Mouse (Mus musculus): ENCODE data around the gene Krtap13. TPM values are rescaled to one million over a fixed set of nuclear protein-coding genes. Genes with fewer than 3 reads are reported as not detected.
"Not testable (repeated sequence)": the region's sequence is repeated elsewhere in the genome, so short reads cannot be mapped to it uniquely, and the experiment has no call there.

Krtap13 gene
- polyA plus RNA-seq (2015; fragmentation: Nextera tagmentation; extraction: Ambion mirVana), result not detected in 2 replicates

DNA sequence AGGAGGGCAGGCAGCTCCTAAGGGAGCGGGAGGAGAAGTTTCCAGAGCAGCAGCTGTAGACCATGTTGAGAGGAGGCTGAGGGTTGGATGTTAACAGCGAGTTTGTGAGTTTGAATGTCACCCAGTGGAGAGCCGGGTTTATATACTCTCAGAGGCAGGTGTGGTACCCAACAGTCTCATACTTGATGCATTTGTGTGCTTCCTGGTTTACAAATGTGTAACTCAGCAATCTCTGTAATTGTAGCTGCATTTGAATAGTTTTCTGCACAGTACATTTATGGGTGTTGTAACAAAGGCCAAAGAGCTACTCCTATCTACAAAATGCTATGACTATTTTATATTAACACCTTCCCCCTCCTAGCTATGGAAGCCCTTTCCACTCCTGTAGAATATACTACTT lies at the start of gene Krtap13:
Gene Krtap13 (minus strand): TSS at position 101 of the 400 bp plus-strand sequence.
- ATAC-seq (ENCODE audit: low read depth); H3K9ac ChIP-seq; H3K36me3 ChIP-seq; H3K4me3 ChIP-seq (replicated peaks); H3K9me3 ChIP-seq (replicated peaks); DNase-seq; H3K27ac ChIP-seq; H3K27me3 ChIP-seq; H3K4me1 ChIP-seq (replicated peaks); H3K4me2 ChIP-seq: not testable (repeated sequence)
- WGBS (ENCODE audit: insufficient replicate concordance), result 72% methylated on average over 3 of the region's 3 CpGs

DNA sequence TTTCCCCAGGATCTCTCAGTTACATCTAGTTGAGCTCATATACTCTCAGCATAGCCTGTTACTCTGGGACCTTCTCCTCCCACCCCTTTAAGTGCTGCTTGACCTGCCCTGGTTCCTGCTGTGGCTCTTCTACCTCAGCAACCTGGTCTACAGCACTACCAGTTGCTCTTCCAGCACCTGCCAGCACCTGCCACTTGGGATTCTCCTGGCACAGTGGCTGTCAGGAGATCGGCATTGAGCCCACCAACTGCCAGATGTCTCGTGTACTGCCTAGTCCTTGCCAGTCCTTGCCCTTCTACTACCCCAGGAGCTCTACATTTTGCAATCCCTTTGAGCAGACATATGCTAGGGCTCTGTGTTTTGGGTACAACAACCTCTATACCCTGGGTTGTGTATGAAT lies 35.4 kb upstream of the Krtap13 start:
- no peaks in the 10 kb centered on the region for H3K36me3 ChIP-seq
- H3K4me1 ChIP-seq (replicated peaks), result no peaks in the 10 kb centered on the region
- H3K9ac ChIP-seq, result no peak overlapping the region
- ATAC-seq (ENCODE audit: low read depth) (no peak), DNase-seq (no peak)
- H3K4me2 ChIP-seq, result no peak overlapping the region
- no peaks in the 10 kb centered on the region for H3K9me3 ChIP-seq (replicated peaks)
- H3K27me3 ChIP-seq, result no peaks in the 10 kb centered on the region
- H3K27ac ChIP-seq, result no peak overlapping the region
- no peak overlapping the region for H3K4me3 ChIP-seq (replicated peaks)
- 62% methylated on average over 2 of the region's 2 CpGs for WGBS (ENCODE audit: insufficient replicate concordance)

- no peak for DNase-seq
- H3K4me1 ChIP-seq (replicated peaks), result no peaks in the 10 kb centered on the region
- no peak within 1 kb of the TSS for H3K9ac ChIP-seq
- no peak within 1 kb of the TSS for H3K4me3 ChIP-seq (replicated peaks)
- 62% methylated on average over 5 of the region's 6 CpGs for WGBS (ENCODE audit: insufficient replicate concordance)
- H3K9me3 ChIP-seq (replicated peaks), result no peaks in the 10 kb centered on the region
- no peak within 1 kb of the TSS for H3K27ac ChIP-seq
- ATAC-seq (ENCODE audit: low read depth), result no peak
- H3K4me2 ChIP-seq, result no peak within 1 kb of the TSS
- H3K36me3 ChIP-seq, result no peaks in the 10 kb centered on the region
- no peaks in the 10 kb centered on the region for H3K27me3 ChIP-seq
Observed at GRCm38 (mm10) chr16:88777596-88777995, 26.2 kb upstream of the Krtap13 start, which contains the start of gene Gm5965. Gene Gm5965, plus strand, starts transcription at chr16:88777896.

- no peaks in the 10 kb centered on the region for H3K9me3 ChIP-seq (replicated peaks)
- H3K9ac ChIP-seq, result no peak within 1 kb of the TSS
- no peak within 1 kb of the TSS for H3K4me2 ChIP-seq
- no peaks in the 10 kb centered on the region for H3K4me1 ChIP-seq (replicated peaks)
- no peaks in the 10 kb centered on the region for H3K27me3 ChIP-seq
- ATAC-seq (ENCODE audit: low read depth) (no peak), DNase-seq (no peak)
- WGBS (ENCODE audit: insufficient replicate concordance), result 53% methylated on average over 2 of the region's 2 CpGs
- H3K4me3 ChIP-seq (replicated peaks), result no peak within 1 kb of the TSS
- no peaks in the 10 kb centered on the region for H3K36me3 ChIP-seq
- no peak within 1 kb of the TSS for H3K27ac ChIP-seq
Observed at GRCm38 (mm10) chr16:88774106-88774505, 22.7 kb upstream of the Krtap13 start, which contains the start of gene 2310057N15Rik. Gene 2310057N15Rik, minus strand, starts transcription at chr16:88774206.

GRCm38 (mm10) chr16:88758547-88758946 lies 7.1 kb upstream of the Krtap13 start, which contains the start of gene 2310034C09Rik:
Gene 2310034C09Rik, plus strand, starts transcription at chr16:88758847.
- ATAC-seq (ENCODE audit: low read depth); H3K9me3 ChIP-seq (replicated peaks); H3K4me3 ChIP-seq (replicated peaks); H3K4me2 ChIP-seq; H3K27ac ChIP-seq; H3K9ac ChIP-seq; H3K36me3 ChIP-seq; DNase-seq; H3K27me3 ChIP-seq; H3K4me1 ChIP-seq (replicated peaks): not testable (repeated sequence)
- WGBS (ENCODE audit: insufficient replicate concordance), result 63% methylated on average over 3 of the region's 3 CpGs

GRCm38 (mm10) chr16:88747943-88748342 lies 3.5 kb downstream of the Krtap13 start:
- Histone ChIP-seq H3K36me3 (no peaks in the 10 kb centered on the region), H3K27me3 (no peaks in the 10 kb centered on the region), H3K4me1 (replicated peaks) (no peaks in the 10 kb centered on the region), H3K9ac (no peak overlapping the region), H3K27ac (no peak overlapping the region), H3K9me3 (replicated peaks) (no peaks in the 10 kb centered on the region), H3K4me3 (replicated peaks) (no peak overlapping the region), H3K4me2 (no peak overlapping the region)
- 61% methylated on average over 4 of the region's 4 CpGs for WGBS (ENCODE audit: insufficient replicate concordance)
- DNase-seq (no peak), ATAC-seq (ENCODE audit: low read depth) (no peak)

DNA sequence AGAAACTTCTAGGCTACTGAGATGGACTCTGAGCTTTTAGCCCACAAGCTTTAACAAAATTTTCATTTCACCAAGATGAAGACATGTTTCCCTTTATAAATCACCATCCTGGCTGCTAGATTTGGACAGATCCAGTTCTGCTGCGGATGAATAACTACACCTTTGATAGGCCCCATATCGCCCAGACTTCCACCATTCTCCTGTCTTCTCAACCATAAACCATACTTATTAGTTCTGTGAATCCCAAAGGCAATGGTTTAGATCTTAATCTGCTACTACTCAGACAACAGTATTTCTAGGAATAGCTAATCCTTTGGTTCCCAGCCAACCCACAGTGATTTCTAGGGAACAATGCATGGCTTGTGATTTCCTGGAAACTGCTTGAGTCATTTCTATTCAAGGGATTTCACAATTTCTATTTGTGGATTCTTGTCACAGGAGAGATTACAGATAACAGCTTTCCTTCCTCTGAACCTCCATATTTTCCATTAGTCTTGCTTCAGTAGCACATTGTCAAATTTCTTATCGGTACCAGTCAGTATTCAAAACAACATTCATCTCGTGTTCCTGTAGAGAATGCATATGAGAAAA lies 6.6 kb downstream of the Krtap13 start:
- Histone ChIP-seq H3K27me3 (no peaks in the 10 kb centered on the region), H3K4me3 (replicated peaks) (no peak overlapping the region), H3K27ac (no peak overlapping the region), H3K9ac (no peak overlapping the region), H3K4me1 (replicated peaks) (no peaks in the 10 kb centered on the region), H3K9me3 (replicated peaks) (no peaks in the 10 kb centered on the region), H3K36me3 (no peaks in the 10 kb centered on the region), H3K4me2 (no peak overlapping the region)
- DNase-seq (no peak), ATAC-seq (ENCODE audit: low read depth) (no peak)
- WGBS (ENCODE audit: insufficient replicate concordance), result 69% methylated on average over 4 of the region's 4 CpGs

DNA sequence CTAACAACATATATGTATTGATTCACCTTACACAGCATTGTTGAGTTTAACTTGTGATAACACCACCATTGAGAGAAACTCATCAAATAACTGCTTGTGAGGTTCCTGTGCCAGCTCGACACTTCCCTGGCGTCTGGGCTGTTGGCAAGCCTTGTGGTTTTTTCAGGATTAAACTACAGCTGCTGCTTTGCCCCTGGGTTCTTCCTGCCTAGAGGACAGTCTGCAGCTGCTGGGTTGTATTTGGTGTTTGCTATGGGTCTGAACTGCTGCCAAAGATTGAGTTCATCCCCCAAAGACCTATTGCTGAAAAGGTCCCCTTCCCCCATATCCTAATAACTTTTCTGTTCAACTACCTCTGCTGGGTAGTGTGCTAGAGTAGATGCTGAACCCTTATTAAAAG lies 16.0 kb downstream of the Krtap13 start:
- Histone ChIP-seq H3K4me2 (no peak overlapping the region), H3K4me1 (replicated peaks) (no peaks in the 10 kb centered on the region), H3K27ac (no peak overlapping the region), H3K4me3 (replicated peaks) (no peak overlapping the region), H3K36me3 (no peaks in the 10 kb centered on the region), H3K9me3 (replicated peaks) (no peaks in the 10 kb centered on the region), H3K27me3 (no peaks in the 10 kb centered on the region), H3K9ac (no peak overlapping the region)
- WGBS (ENCODE audit: insufficient replicate concordance), result 41% methylated on average over 2 of the region's 2 CpGs
- no peak for ATAC-seq (ENCODE audit: low read depth)
- no peak for DNase-seq

GRCm38 (mm10) chr16:88728812-88729275 lies 22.6 kb downstream of the Krtap13 start, which contains the start of gene Krtap13-1:
Gene Krtap13-1, plus strand, starts transcription at chr16:88728862.
- H3K4me3 ChIP-seq (replicated peaks), result no peak within 1 kb of the TSS
- H3K4me2 ChIP-seq, result no peak within 1 kb of the TSS
- H3K27ac ChIP-seq, result no peak within 1 kb of the TSS
- no peaks in the 10 kb centered on the region for H3K27me3 ChIP-seq
- DNase-seq (no peak), ATAC-seq (ENCODE audit: low read depth) (no peak)
- H3K4me1 ChIP-seq (replicated peaks), result no peaks in the 10 kb centered on the region
- no peak within 1 kb of the TSS for H3K9ac ChIP-seq
- no peaks in the 10 kb centered on the region for H3K9me3 ChIP-seq (replicated peaks)
- H3K36me3 ChIP-seq, result no peaks in the 10 kb centered on the region
- WGBS (ENCODE audit: insufficient replicate concordance), result 52% methylated on average over 4 of the region's 4 CpGs

- ATAC-seq (ENCODE audit: low read depth) (no peak), DNase-seq (no peak)
- Histone ChIP-seq H3K4me3 (replicated peaks) (no peak overlapping the region), H3K36me3 (no peaks in the 10 kb centered on the region), H3K9me3 (replicated peaks) (no peaks in the 10 kb centered on the region), H3K4me2 (no peak overlapping the region), H3K9ac (no peak overlapping the region), H3K27me3 (no peaks in the 10 kb centered on the region), H3K4me1 (replicated peaks) (no peaks in the 10 kb centered on the region), H3K27ac (no peak overlapping the region)
- 14% methylated on average over 1 of the region's 1 CpGs for WGBS (ENCODE audit: insufficient replicate concordance)
Observed at GRCm38 (mm10) chr16:88720031-88720430, 31.4 kb downstream of the Krtap13 start.

DNA sequence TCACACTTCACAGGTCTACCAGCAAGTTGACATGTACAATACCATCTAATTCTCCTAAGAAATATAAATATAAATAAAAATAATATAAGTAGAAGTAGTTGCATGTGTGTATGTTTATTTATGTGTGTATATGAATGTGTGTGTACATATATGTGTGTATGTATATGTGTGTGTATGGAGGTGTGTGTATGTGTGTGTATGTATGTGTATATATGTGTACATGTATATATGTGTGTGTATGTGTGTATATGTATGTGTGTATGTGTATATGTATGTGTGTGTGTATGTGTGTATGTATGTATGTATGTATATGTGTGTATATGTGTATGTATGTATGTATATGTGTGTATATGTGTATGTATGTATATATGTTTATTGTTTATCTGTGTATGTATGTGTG lies 34.9 kb downstream of the Krtap13 start:
- Histone ChIP-seq H3K4me3 (replicated peaks) (no peak overlapping the region), H3K9ac (no peak overlapping the region), H3K9me3 (replicated peaks) (no peaks in the 10 kb centered on the region), H3K4me1 (replicated peaks) (no peaks in the 10 kb centered on the region), H3K27me3 (no peaks in the 10 kb centered on the region), H3K27ac (no peak overlapping the region), H3K4me2 (no peak overlapping the region), H3K36me3 (no peaks in the 10 kb centered on the region)
- ATAC-seq (ENCODE audit: low read depth), result no peak
- no peak for DNase-seq

DNA sequence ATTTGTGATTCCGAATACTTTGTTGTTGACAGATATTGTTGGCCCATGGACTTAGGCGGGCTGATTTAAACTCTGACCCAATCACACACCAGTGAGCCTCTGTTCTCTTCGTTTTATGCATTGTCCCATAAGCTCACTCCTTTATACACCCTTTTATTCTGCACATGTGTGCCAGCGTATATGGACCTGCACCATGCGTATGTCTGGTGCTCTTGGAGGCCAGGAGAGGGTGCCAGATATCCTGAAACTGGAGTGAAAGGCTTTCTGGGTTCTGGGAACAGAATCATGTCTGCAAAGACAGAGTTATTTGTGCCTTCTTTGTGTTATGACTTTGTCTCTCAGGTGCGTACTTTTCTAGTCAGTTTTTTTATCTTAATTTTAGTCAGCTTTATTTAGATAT lies 40.2 kb downstream of the Krtap13 start:
- no peak overlapping the region for H3K9ac ChIP-seq
- no peaks in the 10 kb centered on the region for H3K4me1 ChIP-seq (replicated peaks)
- ATAC-seq (ENCODE audit: low read depth) (no peak), DNase-seq (no peak)
- no peaks in the 10 kb centered on the region for H3K36me3 ChIP-seq
- 66% methylated on average over 6 of the region's 6 CpGs for WGBS (ENCODE audit: insufficient replicate concordance)
- no peak overlapping the region for H3K4me3 ChIP-seq (replicated peaks)
- no peak overlapping the region for H3K27ac ChIP-seq
- no peaks in the 10 kb centered on the region for H3K9me3 ChIP-seq (replicated peaks)
- H3K4me2 ChIP-seq, result no peak overlapping the region
- H3K27me3 ChIP-seq, result no peaks in the 10 kb centered on the region
